Mouse (Mus musculus): ENCODE data around the gene Arxes2. TPM values are rescaled to one million over a fixed set of nuclear protein-coding genes. Genes with fewer than 3 reads are reported as not detected.
"Not testable (repeated sequence)": the region's sequence is repeated elsewhere in the genome, so short reads cannot be mapped to it uniquely, and the experiment has no call there.

Arxes2 gene
- 65.3 and 66.9 TPM in 2 replicates for polyA plus RNA-seq (2015; fragmentation: Nextera tagmentation; extraction: Ambion mirVana)

GRCm38 (mm10) chrX:135993664-135994119 is at the start of gene Arxes2:
TSS of gene Arxes2 (plus strand) at chrX:135993824.
- not testable (repeated sequence) for H3K36me3 ChIP-seq (ENCODE audit: control insufficient read depth, insufficient read depth, low read length); H3K27me3 ChIP-seq (replicated peaks; ENCODE audit: control insufficient read depth, insufficient read depth, low read length); H3K27ac ChIP-seq (ENCODE audit: low read length); H3K9me3 ChIP-seq (ENCODE audit: control insufficient read depth, low read length); H3K4me1 ChIP-seq (ENCODE audit: control insufficient read depth, insufficient read depth, low read length); H3K9ac ChIP-seq (ENCODE audit: low read depth, low read length)
- peak; percentile 93 for ATAC-seq
- peak within 1 kb of the TSS; percentile 46 for H3K4me2 ChIP-seq (ENCODE audit: low read depth, low read length)
- peak within 1 kb of the TSS; percentile 33 for H3K4me3 ChIP-seq (ENCODE audit: low read length)
- WGBS: 7% methylated on average over 12 of the region's 39 CpGs

- WGBS: 65% methylated on average over 1 of the region's 1 CpGs
- no peaks in the 10 kb centered on the region for H3K4me1 ChIP-seq (ENCODE audit: control insufficient read depth, insufficient read depth, low read length)
These were observed 44.8 kb upstream of the Arxes2 start for GRCm38 (mm10) chrX:135948699-135949437.

GRCm38 (mm10) chrX:135956988-135957690 is 36.5 kb upstream of the Arxes2 start:
- Histone ChIP-seq H3K9me3 (ENCODE audit: control insufficient read depth, low read length) (no peaks in the 10 kb centered on the region), H3K4me2 (ENCODE audit: low read depth, low read length) (no peak overlapping the region), H3K4me3 (ENCODE audit: low read length) (no peak overlapping the region), H3K27me3 (replicated peaks; ENCODE audit: control insufficient read depth, insufficient read depth, low read length) (no peaks in the 10 kb centered on the region), H3K36me3 (ENCODE audit: control insufficient read depth, insufficient read depth, low read length) (no peaks in the 10 kb centered on the region), H3K4me1 (ENCODE audit: control insufficient read depth, insufficient read depth, low read length) (no peaks in the 10 kb centered on the region), H3K27ac (ENCODE audit: low read length) (no peak overlapping the region), H3K9ac (ENCODE audit: low read depth, low read length) (no peak overlapping the region)
- ATAC-seq: no peak
- WGBS: 80% methylated on average over 1 of the region's 1 CpGs

More at GRCm38 (mm10) chrX:135948699-135949437, 44.8 kb upstream of the Arxes2 start:
- H3K9me3 ChIP-seq (ENCODE audit: control insufficient read depth, low read length): no peaks in the 10 kb centered on the region
- no peaks in the 10 kb centered on the region for H3K27me3 ChIP-seq (replicated peaks; ENCODE audit: control insufficient read depth, insufficient read depth, low read length)
- H3K4me3 ChIP-seq (ENCODE audit: low read length): no peak overlapping the region
- H3K27ac ChIP-seq (ENCODE audit: low read length): no peak overlapping the region
- no peak overlapping the region for H3K4me2 ChIP-seq (ENCODE audit: low read depth, low read length)
- H3K9ac ChIP-seq (ENCODE audit: low read depth, low read length): no peak overlapping the region
- ATAC-seq: no peak
- H3K36me3 ChIP-seq (ENCODE audit: control insufficient read depth, insufficient read depth, low read length): no peaks in the 10 kb centered on the region

- no peaks in the 10 kb centered on the region for H3K4me1 ChIP-seq (ENCODE audit: control insufficient read depth, insufficient read depth, low read length)
- no peaks in the 10 kb centered on the region for H3K27me3 ChIP-seq (replicated peaks; ENCODE audit: control insufficient read depth, insufficient read depth, low read length)
- 78% methylated on average over 2 of the region's 2 CpGs for WGBS
- no peak overlapping the region for H3K9ac ChIP-seq (ENCODE audit: low read depth, low read length)
- H3K27ac ChIP-seq (ENCODE audit: low read length): no peak overlapping the region
- no peak for ATAC-seq
- H3K4me2 ChIP-seq (ENCODE audit: low read depth, low read length): no peak overlapping the region
- no peak overlapping the region for H3K4me3 ChIP-seq (ENCODE audit: low read length)
- H3K9me3 ChIP-seq (ENCODE audit: control insufficient read depth, low read length): no peaks in the 10 kb centered on the region
- no peaks in the 10 kb centered on the region for H3K36me3 ChIP-seq (ENCODE audit: control insufficient read depth, insufficient read depth, low read length)
These were observed 35.9 kb upstream of the Arxes2 start for GRCm38 (mm10) chrX:135957691-135958081.

GRCm38 (mm10) chrX:135958589-135959225 is 34.9 kb upstream of the Arxes2 start:
- no peaks in the 10 kb centered on the region for H3K36me3 ChIP-seq (ENCODE audit: control insufficient read depth, insufficient read depth, low read length)
- no peak for ATAC-seq
- H3K9ac ChIP-seq (ENCODE audit: low read depth, low read length): no peak overlapping the region
- no peaks in the 10 kb centered on the region for H3K9me3 ChIP-seq (ENCODE audit: control insufficient read depth, low read length)
- 78% methylated on average over 7 of the region's 7 CpGs for WGBS
- H3K27me3 ChIP-seq (replicated peaks; ENCODE audit: control insufficient read depth, insufficient read depth, low read length): no peaks in the 10 kb centered on the region
- H3K27ac ChIP-seq (ENCODE audit: low read length): no peak overlapping the region
- no peak overlapping the region for H3K4me3 ChIP-seq (ENCODE audit: low read length)
- H3K4me1 ChIP-seq (ENCODE audit: control insufficient read depth, insufficient read depth, low read length): no peaks in the 10 kb centered on the region
- H3K4me2 ChIP-seq (ENCODE audit: low read depth, low read length): no peak overlapping the region

- no peak overlapping the region for H3K4me3 ChIP-seq (ENCODE audit: low read length)
- 74% methylated on average over 4 of the region's 4 CpGs for WGBS
- H3K9me3 ChIP-seq (ENCODE audit: control insufficient read depth, low read length): no peaks in the 10 kb centered on the region
- no peak overlapping the region for H3K27ac ChIP-seq (ENCODE audit: low read length)
- no peak overlapping the region for H3K4me2 ChIP-seq (ENCODE audit: low read depth, low read length)
- H3K4me1 ChIP-seq (ENCODE audit: control insufficient read depth, insufficient read depth, low read length): no peaks in the 10 kb centered on the region
- H3K27me3 ChIP-seq (replicated peaks; ENCODE audit: control insufficient read depth, insufficient read depth, low read length): no peaks in the 10 kb centered on the region
- no peak overlapping the region for H3K9ac ChIP-seq (ENCODE audit: low read depth, low read length)
- ATAC-seq: peak; percentile 46; the same call in 1 of the 2 replicates
- no peaks in the 10 kb centered on the region for H3K36me3 ChIP-seq (ENCODE audit: control insufficient read depth, insufficient read depth, low read length)
These were observed 34.1 kb upstream of the Arxes2 start for GRCm38 (mm10) chrX:135959536-135959935.

- H3K27me3 ChIP-seq (replicated peaks; ENCODE audit: control insufficient read depth, insufficient read depth, low read length): no peaks in the 10 kb centered on the region
- H3K4me2 ChIP-seq (ENCODE audit: low read depth, low read length): no peak overlapping the region
- H3K9me3 ChIP-seq (ENCODE audit: control insufficient read depth, low read length): no peaks in the 10 kb centered on the region
- WGBS: 66% methylated on average over 2 of the region's 2 CpGs
- ATAC-seq: no peak
- no peak overlapping the region for H3K27ac ChIP-seq (ENCODE audit: low read length)
- no peaks in the 10 kb centered on the region for H3K4me1 ChIP-seq (ENCODE audit: control insufficient read depth, insufficient read depth, low read length)
- H3K36me3 ChIP-seq (ENCODE audit: control insufficient read depth, insufficient read depth, low read length): no peaks in the 10 kb centered on the region
- no peak overlapping the region for H3K4me3 ChIP-seq (ENCODE audit: low read length)
- H3K9ac ChIP-seq (ENCODE audit: low read depth, low read length): no peak overlapping the region
These were observed 31.3 kb upstream of the Arxes2 start for GRCm38 (mm10) chrX:135962342-135962741.

- Histone ChIP-seq H3K9ac (ENCODE audit: low read depth, low read length) (no peak overlapping the region), H3K36me3 (ENCODE audit: control insufficient read depth, insufficient read depth, low read length) (no peaks in the 10 kb centered on the region), H3K27me3 (replicated peaks; ENCODE audit: control insufficient read depth, insufficient read depth, low read length) (no peaks in the 10 kb centered on the region), H3K27ac (ENCODE audit: low read length) (no peak overlapping the region), H3K4me3 (ENCODE audit: low read length) (no peak overlapping the region), H3K9me3 (ENCODE audit: control insufficient read depth, low read length) (no peaks in the 10 kb centered on the region), H3K4me1 (ENCODE audit: control insufficient read depth, insufficient read depth, low read length) (no peaks in the 10 kb centered on the region), H3K4me2 (ENCODE audit: low read depth, low read length) (no peak overlapping the region)
- ATAC-seq: no peak
- WGBS: 55% methylated on average over 6 of the region's 6 CpGs
These were observed 30.5 kb upstream of the Arxes2 start for GRCm38 (mm10) chrX:135963130-135963529.

GRCm38 (mm10) chrX:135963629-135964028 is 30.0 kb upstream of the Arxes2 start:
- Histone ChIP-seq H3K4me1 (ENCODE audit: control insufficient read depth, insufficient read depth, low read length) (no peaks in the 10 kb centered on the region), H3K36me3 (ENCODE audit: control insufficient read depth, insufficient read depth, low read length) (no peaks in the 10 kb centered on the region), H3K27me3 (replicated peaks; ENCODE audit: control insufficient read depth, insufficient read depth, low read length) (no peaks in the 10 kb centered on the region), H3K9me3 (ENCODE audit: control insufficient read depth, low read length) (no peaks in the 10 kb centered on the region), H3K9ac (ENCODE audit: low read depth, low read length) (no peak overlapping the region), H3K4me2 (ENCODE audit: low read depth, low read length) (no peak overlapping the region), H3K4me3 (ENCODE audit: low read length) (no peak overlapping the region), H3K27ac (ENCODE audit: low read length) (no peak overlapping the region)
- ATAC-seq: no peak
- WGBS: 17% methylated on average over 3 of the region's 3 CpGs
